Mouse (Mus musculus): ENCODE measurements around the gene Adm. TPM values are rescaled to one million over a fixed set of nuclear protein-coding genes. Genes with fewer than 3 reads are reported as not detected.
"Not testable (repeated sequence)": the region's sequence is repeated elsewhere in the genome, so short reads cannot be mapped to it uniquely, and the experiment has no call there.

Adm gene
- polyA plus RNA-seq (2015; fragmentation: Nextera tagmentation; extraction: Ambion mirVana): 3.3 and 4.4 TPM in 2 replicates

GRCm38 (mm10) chr7:110627486-110628272 lies at the start of gene Adm:
TSS of gene Adm (plus strand) at chr7:110627661.
- H3K9ac ChIP-seq: 0 out of 2 replicates have a peak within 1 kb of the TSS, but pooled peaks have one; percentile 16
- peaks cover 40% of the 10 kb centered on the region for H3K27me3 ChIP-seq (replicated peaks)
- under 1% methylated on average over 30 of the region's 30 CpGs for WGBS

GRCm38 (mm10) chr7:110583705-110584104 lies 43.8 kb upstream of the Adm start:
- H3K27me3 ChIP-seq (replicated peaks): no peaks in the 10 kb centered on the region
- H3K4me3 ChIP-seq (replicated peaks): no peak overlapping the region
- 92% methylated on average over 3 of the region's 3 CpGs for WGBS
- ATAC-seq (ENCODE audit: insufficient read depth, low FRiP score, low read depth): no peak
- H3K27ac ChIP-seq: no peak overlapping the region
- no peaks in the 10 kb centered on the region for H3K36me3 ChIP-seq
- no peak overlapping the region for H3K9ac ChIP-seq
- no peaks in the 10 kb centered on the region for H3K4me1 ChIP-seq
- no peaks in the 10 kb centered on the region for H3K9me3 ChIP-seq
- no peak overlapping the region for H3K4me2 ChIP-seq

More at GRCm38 (mm10) chr7:110627486-110628272, at the start of gene Adm:
- Histone ChIP-seq H3K4me2 (peak within 1 kb of the TSS; percentile 92), H3K4me1 (peaks cover 29% of the 10 kb centered on the region), H3K27ac (no peak within 1 kb of the TSS), H3K36me3 (no peaks in the 10 kb centered on the region), H3K4me3 (replicated peaks) (peak within 1 kb of the TSS; percentile 49), H3K9me3 (no peaks in the 10 kb centered on the region)
- ATAC-seq (ENCODE audit: insufficient read depth, low FRiP score, low read depth): peak; percentile 54; the same call in 1 of the 2 replicates

- H3K27me3 ChIP-seq (replicated peaks): no peaks in the 10 kb centered on the region
- H3K4me3 ChIP-seq (replicated peaks): no peak overlapping the region
- no peaks in the 10 kb centered on the region for H3K4me1 ChIP-seq
- no peaks in the 10 kb centered on the region for H3K9me3 ChIP-seq
- no peaks in the 10 kb centered on the region for H3K36me3 ChIP-seq
- 69% methylated on average over 2 of the region's 2 CpGs for WGBS
- no peak overlapping the region for H3K27ac ChIP-seq
- no peak overlapping the region for H3K4me2 ChIP-seq
- no peak; the same call in 1 of the 2 replicates for ATAC-seq (ENCODE audit: insufficient read depth, low FRiP score, low read depth)
- no peak overlapping the region for H3K9ac ChIP-seq
Observed at GRCm38 (mm10) chr7:110584159-110584558, 43.3 kb upstream of the Adm start.

- Histone ChIP-seq H3K4me2 (no peak overlapping the region), H3K4me3 (replicated peaks) (no peak overlapping the region), H3K36me3 (no peaks in the 10 kb centered on the region), H3K4me1 (no peaks in the 10 kb centered on the region), H3K27ac (no peak overlapping the region), H3K9me3 (no peaks in the 10 kb centered on the region), H3K27me3 (replicated peaks) (no peaks in the 10 kb centered on the region), H3K9ac (no peak overlapping the region)
- 64% methylated on average over 2 of the region's 2 CpGs for WGBS
- ATAC-seq (ENCODE audit: insufficient read depth, low FRiP score, low read depth): no peak
Observed at GRCm38 (mm10) chr7:110585250-110585649, 42.2 kb upstream of the Adm start.

GRCm38 (mm10) chr7:110587721-110588120 lies 39.7 kb upstream of the Adm start:
- WGBS: 76% methylated on average over 1 of the region's 1 CpGs
- no peak overlapping the region for H3K27ac ChIP-seq
- no peaks in the 10 kb centered on the region for H3K27me3 ChIP-seq (replicated peaks)
- no peaks in the 10 kb centered on the region for H3K36me3 ChIP-seq
- no peaks in the 10 kb centered on the region for H3K9me3 ChIP-seq
- no peak overlapping the region for H3K4me2 ChIP-seq
- H3K4me1 ChIP-seq: no peaks in the 10 kb centered on the region
- H3K4me3 ChIP-seq (replicated peaks): no peak overlapping the region
- ATAC-seq (ENCODE audit: insufficient read depth, low FRiP score, low read depth): no peak
- no peak overlapping the region for H3K9ac ChIP-seq

- not testable (repeated sequence) for H3K9me3 ChIP-seq; H3K27ac ChIP-seq; H3K4me1 ChIP-seq; H3K4me3 ChIP-seq (replicated peaks); H3K9ac ChIP-seq; H3K36me3 ChIP-seq; ATAC-seq (ENCODE audit: insufficient read depth, low FRiP score, low read depth); H3K4me2 ChIP-seq; H3K27me3 ChIP-seq (replicated peaks)
- 92% methylated on average over 3 of the region's 3 CpGs for WGBS
Observed at GRCm38 (mm10) chr7:110593991-110594390, 33.5 kb upstream of the Adm start.

- Histone ChIP-seq H3K36me3 (0 out of 2 replicates have a peak, but pooled peaks cover 3% of the 10 kb centered on the region), H3K4me3 (replicated peaks) (no peak overlapping the region), H3K4me2 (no peak overlapping the region), H3K4me1 (no peaks in the 10 kb centered on the region), H3K9ac (no peak overlapping the region), H3K27ac (no peak overlapping the region), H3K9me3 (no peaks in the 10 kb centered on the region), H3K27me3 (replicated peaks) (no peaks in the 10 kb centered on the region)
- no peak for ATAC-seq (ENCODE audit: insufficient read depth, low FRiP score, low read depth)
- 89% methylated on average over 1 of the region's 1 CpGs for whole genome bisulfite sequencing
Observed at GRCm38 (mm10) chr7:110597141-110597540, 30.3 kb upstream of the Adm start.

- H3K27ac ChIP-seq: no peak overlapping the region
- ATAC-seq (ENCODE audit: insufficient read depth, low FRiP score, low read depth): no peak
- no peaks in the 10 kb centered on the region for H3K27me3 ChIP-seq (replicated peaks)
- H3K4me3 ChIP-seq (replicated peaks): no peak overlapping the region
- H3K4me1 ChIP-seq: no peaks in the 10 kb centered on the region
- H3K4me2 ChIP-seq: no peak overlapping the region
- H3K9me3 ChIP-seq: no peaks in the 10 kb centered on the region
- 81% methylated on average over 4 of the region's 4 CpGs for WGBS
- H3K36me3 ChIP-seq: no peaks in the 10 kb centered on the region
- no peak overlapping the region for H3K9ac ChIP-seq
Observed at GRCm38 (mm10) chr7:110605476-110605875, 22.0 kb upstream of the Adm start.

- H3K9ac ChIP-seq: no peak overlapping the region
- 65% methylated on average over 1 of the region's 1 CpGs for WGBS
- peaks cover under 1% of the 10 kb centered on the region; the same call in 1 of the 2 replicates for H3K4me1 ChIP-seq
- H3K27me3 ChIP-seq (replicated peaks): no peaks in the 10 kb centered on the region
- no peak overlapping the region for H3K4me3 ChIP-seq (replicated peaks)
- H3K27ac ChIP-seq: no peak overlapping the region
- H3K4me2 ChIP-seq: no peak overlapping the region
- ATAC-seq (ENCODE audit: insufficient read depth, low FRiP score, low read depth): no peak
- no peaks in the 10 kb centered on the region for H3K9me3 ChIP-seq
- no peaks in the 10 kb centered on the region for H3K36me3 ChIP-seq
Observed at GRCm38 (mm10) chr7:110606906-110607305, 20.6 kb upstream of the Adm start.

GRCm38 (mm10) chr7:110613381-110614132 lies 13.9 kb upstream of the Adm start:
- ATAC-seq (ENCODE audit: insufficient read depth, low FRiP score, low read depth): no peak
- Histone ChIP-seq H3K4me1 (peaks cover 18% of the 10 kb centered on the region), H3K9me3 (no peaks in the 10 kb centered on the region), H3K27ac (peak overlapping the region; percentile 99), H3K27me3 (replicated peaks) (no peaks in the 10 kb centered on the region), H3K36me3 (no peaks in the 10 kb centered on the region), H3K9ac (peak overlapping the region; percentile 82; the same call in 1 of the 2 replicates), H3K4me3 (replicated peaks) (peak overlapping the region; percentile 87), H3K4me2 (peak overlapping the region; percentile 80)
- WGBS: 2% methylated on average over 17 of the region's 17 CpGs

- no peaks in the 10 kb centered on the region for H3K27me3 ChIP-seq (replicated peaks)
- H3K36me3 ChIP-seq: no peaks in the 10 kb centered on the region
- peak within 1 kb of the TSS; percentile 87 for H3K4me3 ChIP-seq (replicated peaks)
- WGBS: under 1% methylated on average over 112 of the region's 127 CpGs
- peak within 1 kb of the TSS; percentile 99 for H3K27ac ChIP-seq
- peak within 1 kb of the TSS; percentile 80 for H3K4me2 ChIP-seq
- peaks cover 18% of the 10 kb centered on the region for H3K4me1 ChIP-seq
- peak; percentile 93 for ATAC-seq (ENCODE audit: insufficient read depth, low FRiP score, low read depth)
- H3K9ac ChIP-seq: peak within 1 kb of the TSS; percentile 82
- no peaks in the 10 kb centered on the region for H3K9me3 ChIP-seq
Observed at GRCm38 (mm10) chr7:110614133-110615063, 13.1 kb upstream of the Adm start, which contains the start of gene Sbf2. TSS of gene Sbf2 (minus strand) at chr7:110614922.
